28 mouse cellular contexts compared by ENCODE assay signal in genomic region chr5:151296244-151296643, GRCm38 (mm10).
DNase-seq lines count a peak whose midpoint lies in the region; ATAC-seq and TF ChIP-seq lines count a peak whose summit lies in the region.
"Had no signal": no experiment of that assay in that cellular context is flagged by ENCODE, and none has a peak within 500 bp of the region (broad histone marks: within the 10 kb centered on the region; RNA-seq: fewer than 3 reads in every experiment).

No protein-coding gene starts in this region.

- peak; percentile 53 for ATAC-seq in liver, postnatal 0 days
- peak; percentile 82 for ATAC-seq in intestine, embryonic 16.5 days
- ATAC-seq in stomach, embryonic 15.5 days (ENCODE audit: insufficient read depth, low FRiP score, low read depth) = peak; percentile 71; the same call in 1 of the 2 replicates
- ATAC-seq: forebrain, embryonic 13.5 days; forebrain, embryonic 16.5 days had no signal

- whole genome bisulfite sequencing in liver, postnatal 0 days (ENCODE audit: insufficient replicate concordance) = 52% methylated on average over 4 of the region's 4 CpGs
- 45% methylated on average over 4 of the region's 4 CpGs for WGBS in intestine, embryonic 16.5 days
- 53% methylated on average over 4 of the region's 4 CpGs for WGBS in stomach, embryonic 15.5 days

- no peaks in the 10 kb centered on the region for H3K27me3 ChIP-seq in liver, postnatal 0 days (ENCODE audit: insufficient read depth, low read length)
- no peaks in the 10 kb centered on the region for H3K27me3 ChIP-seq in intestine, embryonic 16.5 days (replicated peaks; ENCODE audit: control insufficient read depth, insufficient read depth, low read length)
- no peaks in the 10 kb centered on the region for H3K27me3 ChIP-seq in stomach, embryonic 15.5 days (replicated peaks)
- H3K27me3 ChIP-seq: CH12.LX; embryonic facial prominence, embryonic 12.5 days; embryonic facial prominence, embryonic 15.5 days; forebrain, embryonic 13.5 days; heart, embryonic 12.5 days; heart, embryonic 15.5 days; hindbrain, embryonic 15.5 days had no signal

- no peak for DNase-seq in liver, postnatal 0 days
- DNase-seq in liver = no peak
- no peak for DNase-seq in frontal cortex, postnatal 36 days (ENCODE audit: low spot score in 2 of 2)
- no peak for DNase-seq in layer of hippocampus, postnatal 14 days (ENCODE audit: low spot score in 2 of 2)
- no peak for DNase-seq in heart, postnatal 25 days (ENCODE audit: low spot score)
- DNase-seq: adrenal gland, adult 2 months; adrenal gland, postnatal 14 days; B cell, adult 2 months; cerebellum, adult 11 months; cerebellum, adult 2 months; cerebellum, adult 9-11 months; cerebellum, postnatal 25 days; gastrocnemius, postnatal 25 days; heart, adult 18-20 months; heart, postnatal 10 days; heart, postnatal 4 days had no signal

- no peaks in the 10 kb centered on the region for H3K4me1 ChIP-seq in liver, postnatal 0 days (ENCODE audit: insufficient read depth)
- H3K4me1 ChIP-seq in intestine, embryonic 16.5 days (ENCODE audit: control insufficient read depth, insufficient read depth, low read length) = no peaks in the 10 kb centered on the region
- no peaks in the 10 kb centered on the region for H3K4me1 ChIP-seq in stomach, embryonic 15.5 days
- H3K4me1 ChIP-seq: embryonic facial prominence, embryonic 12.5 days; embryonic facial prominence, embryonic 15.5 days; forebrain, embryonic 10.5 days; forebrain, embryonic 13.5 days; heart, embryonic 15.5 days; hindbrain, embryonic 15.5 days had no signal

- no peak overlapping the region for H3K9ac ChIP-seq in liver, postnatal 0 days (replicated peaks)
- H3K9ac ChIP-seq in intestine, embryonic 16.5 days (ENCODE audit: low read depth, low read length) = no peak overlapping the region
- H3K9ac ChIP-seq in stomach, embryonic 15.5 days = no peak overlapping the region
- H3K9ac ChIP-seq: embryonic facial prominence, embryonic 12.5 days; embryonic facial prominence, embryonic 15.5 days; forebrain, embryonic 13.5 days; heart, embryonic 12.5 days; heart, embryonic 15.5 days; hindbrain, embryonic 15.5 days had no signal

- intact Hi-C loops in heart, postnatal 25 days (cut with DNase I) = no loop called here

- H3K4me2 ChIP-seq in liver, postnatal 0 days (ENCODE audit: low read depth, low read length) = no peak overlapping the region
- no peak overlapping the region for H3K4me2 ChIP-seq in intestine, embryonic 16.5 days (ENCODE audit: low read depth, low read length)
- H3K4me2 ChIP-seq in stomach, embryonic 15.5 days = no peak overlapping the region
- H3K4me2 ChIP-seq: embryonic facial prominence, embryonic 12.5 days; embryonic facial prominence, embryonic 15.5 days; forebrain, embryonic 13.5 days; heart, embryonic 12.5 days; heart, embryonic 15.5 days; hindbrain, embryonic 15.5 days had no signal

- no peak overlapping the region for H3K4me3 ChIP-seq in liver, postnatal 0 days (ENCODE audit: low read depth, low read length)
- H3K4me3 ChIP-seq in intestine, embryonic 16.5 days (ENCODE audit: low read length) = no peak overlapping the region
- H3K4me3 ChIP-seq in stomach, embryonic 15.5 days (replicated peaks) = no peak overlapping the region
- H3K4me3 ChIP-seq: embryonic facial prominence, embryonic 12.5 days; embryonic facial prominence, embryonic 15.5 days; forebrain, embryonic 10.5 days; forebrain, embryonic 13.5 days; heart, embryonic 12.5 days; heart, embryonic 15.5 days; hindbrain, embryonic 15.5 days had no signal

- no peaks in the 10 kb centered on the region for H3K36me3 ChIP-seq in liver, postnatal 0 days (replicated peaks; ENCODE audit: insufficient read depth, low read length)
- H3K36me3 ChIP-seq in intestine, embryonic 16.5 days (ENCODE audit: control insufficient read depth, insufficient read depth, low read length) = no peaks in the 10 kb centered on the region
- no peaks in the 10 kb centered on the region for H3K36me3 ChIP-seq in stomach, embryonic 15.5 days
- H3K36me3 ChIP-seq: embryonic facial prominence, embryonic 12.5 days; embryonic facial prominence, embryonic 15.5 days; forebrain, embryonic 10.5 days; G1E; heart, embryonic 12.5 days; heart, embryonic 15.5 days; hindbrain, embryonic 15.5 days had no signal

- no peaks in the 10 kb centered on the region for H3K9me3 ChIP-seq in liver, postnatal 0 days (ENCODE audit: low read length)
- H3K9me3 ChIP-seq in intestine, embryonic 16.5 days (ENCODE audit: control insufficient read depth, low read length) = peaks cover 5% of the 10 kb centered on the region
- no peaks in the 10 kb centered on the region for H3K9me3 ChIP-seq in stomach, embryonic 15.5 days
- H3K9me3 ChIP-seq: embryonic facial prominence, embryonic 12.5 days; embryonic facial prominence, embryonic 15.5 days; forebrain, embryonic 10.5 days; forebrain, embryonic 13.5 days; G1E; heart, embryonic 12.5 days; heart, embryonic 15.5 days; hindbrain, embryonic 15.5 days had no signal

- H3K27ac ChIP-seq in liver, postnatal 0 days (ENCODE audit: low read depth) = no peak overlapping the region
- no peak overlapping the region for H3K27ac ChIP-seq in intestine, embryonic 16.5 days (ENCODE audit: low read length)
- H3K27ac ChIP-seq in stomach, embryonic 15.5 days = no peak overlapping the region
- H3K27ac ChIP-seq: embryonic facial prominence, embryonic 12.5 days; embryonic facial prominence, embryonic 15.5 days; forebrain, embryonic 10.5 days; forebrain, embryonic 13.5 days; heart, embryonic 15.5 days; hindbrain, embryonic 15.5 days had no signal

- no peak for TF ChIP-seq CTCF in liver, postnatal 0 days (IDR thresholded peaks at IDR 0.05; ENCODE audit: low read depth)

- TF ChIP-seq EP300 in liver, postnatal 0 days (IDR thresholded peaks at IDR 0.05; ENCODE audit: low read depth) = no peak
